20 mouse cellular contexts compared by ENCODE assay signal in genomic region chr13:69207741-69208568, GRCm38 (mm10).
DNase-seq lines count a peak whose midpoint lies in the region; ATAC-seq lines count a peak whose summit lies in the region.
"Had no signal": no experiment of that assay in that cellular context is flagged by ENCODE, and none has a peak within 500 bp of the region (broad histone marks: within the 10 kb centered on the region; RNA-seq: fewer than 3 reads in every experiment).

No protein-coding gene starts in this region.

- H3K27ac ChIP-seq in kidney, embryonic 14.5 days (ENCODE audit: low read depth, low read length): no peak overlapping the region
- H3K27ac ChIP-seq in limb, embryonic 13.5 days: no peak overlapping the region
- H3K27ac ChIP-seq in limb, embryonic 10.5 days: no peak overlapping the region
- no peak overlapping the region for H3K27ac ChIP-seq in forebrain, embryonic 13.5 days
- H3K27ac ChIP-seq: embryonic facial prominence, embryonic 15.5 days; forebrain, embryonic 10.5 days; forebrain, embryonic 15.5 days; hindbrain, embryonic 10.5 days; hindbrain, embryonic 14.5 days had no signal

- H3K36me3 ChIP-seq in kidney, embryonic 14.5 days (ENCODE audit: control insufficient read depth, insufficient read depth, low read length): no peaks in the 10 kb centered on the region
- H3K36me3 ChIP-seq in limb, embryonic 13.5 days: no peaks in the 10 kb centered on the region
- no peaks in the 10 kb centered on the region for H3K36me3 ChIP-seq in limb, embryonic 10.5 days
- H3K36me3 ChIP-seq in forebrain, embryonic 13.5 days (ENCODE audit: poor library complexity, severe bottlenecking): no peaks in the 10 kb centered on the region
- H3K36me3 ChIP-seq: embryonic facial prominence, embryonic 15.5 days; forebrain, embryonic 10.5 days; forebrain, embryonic 15.5 days; hindbrain, embryonic 10.5 days had no signal

- peak; percentile 69; the same call in 1 of the 2 replicates for ATAC-seq in kidney, embryonic 14.5 days (ENCODE audit: low FRiP score, low TSS enrichment)
- ATAC-seq in limb, embryonic 13.5 days (ENCODE audit: low FRiP score, low read depth): peak; percentile 76; the same call in 1 of the 2 replicates
- ATAC-seq in forebrain, embryonic 13.5 days: no peak
- ATAC-seq: forebrain, embryonic 15.5 days had no signal

- no peak overlapping the region for H3K4me2 ChIP-seq in kidney, embryonic 14.5 days (replicated peaks; ENCODE audit: low read depth, low read length)
- H3K4me2 ChIP-seq in limb, embryonic 13.5 days (replicated peaks): no peak overlapping the region
- no peak overlapping the region for H3K4me2 ChIP-seq in forebrain, embryonic 13.5 days
- H3K4me2 ChIP-seq: embryonic facial prominence, embryonic 15.5 days; forebrain, embryonic 15.5 days; heart, embryonic 11.5 days; hindbrain, embryonic 14.5 days had no signal

- H3K9ac ChIP-seq in kidney, embryonic 14.5 days (ENCODE audit: low read depth, low read length): no peak overlapping the region
- no peak overlapping the region for H3K9ac ChIP-seq in limb, embryonic 13.5 days
- no peak overlapping the region for H3K9ac ChIP-seq in forebrain, embryonic 13.5 days
- H3K9ac ChIP-seq: embryonic facial prominence, embryonic 15.5 days; forebrain, embryonic 15.5 days; hindbrain, embryonic 14.5 days had no signal

- no peaks in the 10 kb centered on the region for H3K9me3 ChIP-seq in kidney, embryonic 14.5 days (ENCODE audit: control insufficient read depth, low read length)
- no peaks in the 10 kb centered on the region for H3K9me3 ChIP-seq in limb, embryonic 13.5 days
- no peaks in the 10 kb centered on the region for H3K9me3 ChIP-seq in limb, embryonic 10.5 days (replicated peaks)
- H3K9me3 ChIP-seq in forebrain, embryonic 13.5 days (replicated peaks): no peaks in the 10 kb centered on the region
- H3K9me3 ChIP-seq: embryonic facial prominence, embryonic 15.5 days; forebrain, embryonic 10.5 days; forebrain, embryonic 15.5 days; hindbrain, embryonic 10.5 days had no signal

- H3K4me1 ChIP-seq in kidney, embryonic 14.5 days (ENCODE audit: control insufficient read depth, insufficient read depth, low read length): peaks cover 5% of the 10 kb centered on the region; the same call in 1 of the 2 replicates
- peaks cover 10% of the 10 kb centered on the region; the same call in 1 of the 2 replicates for H3K4me1 ChIP-seq in limb, embryonic 13.5 days
- H3K4me1 ChIP-seq in limb, embryonic 10.5 days: peaks cover 3% of the 10 kb centered on the region; the same call in 1 of the 2 replicates
- no peaks in the 10 kb centered on the region for H3K4me1 ChIP-seq in forebrain, embryonic 13.5 days
- H3K4me1 ChIP-seq: embryonic facial prominence, embryonic 15.5 days; forebrain, embryonic 15.5 days; hindbrain, embryonic 10.5 days had no signal

- 34% methylated on average over 10 of the region's 10 CpGs for WGBS in kidney, embryonic 14.5 days
- WGBS in limb, embryonic 13.5 days: 41% methylated on average over 10 of the region's 10 CpGs
- 62% methylated on average over 10 of the region's 10 CpGs for WGBS in limb, embryonic 10.5 days
- WGBS in forebrain, embryonic 13.5 days: 72% methylated on average over 10 of the region's 10 CpGs

- no peak for DNase-seq in kidney, postnatal 14 days
- no peak for DNase-seq in limb, embryonic 10.5 days (ENCODE audit: low spot score)
- DNase-seq in retina, embryonic 14.5 days (ENCODE audit: low spot score): peak; percentile 10
- DNase-seq in embryo, embryonic 10.5 days (ENCODE audit: low spot score): no peak
- DNase-seq: adrenal gland, postnatal 10 days; cerebellum, adult 11 months; cerebellum, adult 8-10 months; cerebellum, postnatal 14 days; gastrocnemius, postnatal 36 days; heart, adult 18-20 months had no signal

- no peak overlapping the region for H3K4me3 ChIP-seq in kidney, embryonic 14.5 days (ENCODE audit: low read length)
- no peak overlapping the region for H3K4me3 ChIP-seq in limb, embryonic 13.5 days
- H3K4me3 ChIP-seq in limb, embryonic 10.5 days: no peak overlapping the region
- no peak overlapping the region for H3K4me3 ChIP-seq in forebrain, embryonic 13.5 days
- H3K4me3 ChIP-seq: embryonic facial prominence, embryonic 15.5 days; erythroblast, embryonic 14.5 days; forebrain, embryonic 10.5 days; forebrain, embryonic 15.5 days; hindbrain, embryonic 10.5 days had no signal

- no peaks in the 10 kb centered on the region for H3K27me3 ChIP-seq in kidney, embryonic 14.5 days (ENCODE audit: control insufficient read depth, insufficient read depth, low read length)
- H3K27me3 ChIP-seq in limb, embryonic 13.5 days: no peaks in the 10 kb centered on the region
- H3K27me3 ChIP-seq in limb, embryonic 10.5 days (ENCODE audit: low read depth, poor library complexity, severe bottlenecking): no peaks in the 10 kb centered on the region
- no peaks in the 10 kb centered on the region for H3K27me3 ChIP-seq in forebrain, embryonic 13.5 days
- H3K27me3 ChIP-seq: embryonic facial prominence, embryonic 15.5 days; forebrain, embryonic 15.5 days had no signal
